Mouse (Mus musculus) testis, adult 2 months (tissue): ENCODE results near the gene Lkaaear1.

Experiments used
- CTCF ChIP-seq: fragments of 200-500 bp; IDR thresholded peaks from 2 replicates; pipeline ENCODE4 v1.5.1; 2012; ENCODE audit warnings: low read depth, mild to moderate bottlenecking, inconsistent platforms, low read length, moderate library complexity; ENCODE audit not compliant: control insufficient read depth, insufficient read depth, insufficient replicate concordance
- POLR2A ChIP-seq: fragments of 200-500 bp; IDR thresholded peaks from 2 replicates; pipeline ENCODE4 v1.6.1; 2012; ENCODE audit warnings: low read depth, mild to moderate bottlenecking, inconsistent platforms, low read length, moderate library complexity; ENCODE audit not compliant: control insufficient read depth

DNA sequence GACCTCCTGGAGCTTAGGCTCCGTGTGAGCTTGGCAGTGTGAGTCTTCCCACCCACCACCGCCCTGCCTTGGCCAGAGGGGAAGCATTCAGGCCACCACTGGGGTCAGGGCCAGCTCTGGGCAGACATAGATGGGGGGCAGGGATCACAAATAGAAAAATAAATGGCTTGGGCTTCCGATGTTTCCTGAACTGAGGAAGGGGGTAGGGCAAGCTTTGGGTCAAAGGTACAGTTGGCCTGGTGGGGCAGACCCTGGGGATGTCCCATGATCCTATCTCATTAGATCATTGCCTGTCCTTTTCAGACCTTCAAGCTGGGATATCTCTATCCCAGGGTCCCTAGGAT lies 20.5 kb downstream of the Lkaaear1 start:
- no peak for TF ChIP-seq CTCF
- no peak for TF ChIP-seq POLR2A
